Mouse (Mus musculus) kidney, adult 2 months (tissue): ENCODE results near the gene Pomt2.

ENCODE experiments used
- CTCF ChIP-seq: fragments of 200-500 bp; conservative IDR thresholded peaks from 2 replicates; pipeline ENCODE4 v1.5.1; 2011; ENCODE audit warnings: low read depth, mild to moderate bottlenecking, control low read depth, low read length, moderate library complexity, mixed read lengths; ENCODE audit not compliant: insufficient read depth, insufficient read length
- POLR2A ChIP-seq: fragments of 200-500 bp; IDR thresholded peaks from one replicate; pipeline ENCODE4 v1.6.1; 2011; ENCODE audit warnings: low read depth, low read length, control low read depth

DNA sequence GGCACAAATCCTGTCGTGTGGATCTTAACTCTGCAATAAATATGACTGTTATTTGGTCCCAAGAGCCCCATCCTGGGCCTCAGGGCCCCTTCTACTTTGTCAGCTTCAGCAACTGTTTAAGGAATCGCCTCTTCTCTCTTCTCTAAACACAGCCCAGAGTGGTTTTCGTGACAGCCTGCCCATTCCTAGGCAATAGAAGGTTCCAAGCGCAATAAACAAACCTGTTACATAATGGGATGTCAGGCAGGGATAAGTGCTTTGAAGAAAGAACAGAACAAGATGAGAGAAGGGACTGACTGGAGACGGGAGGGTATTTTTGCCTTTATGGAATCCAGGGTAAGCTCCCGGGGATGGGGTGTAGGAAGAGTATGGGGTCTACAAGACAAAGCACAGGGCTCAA, 54.1 kb downstream of the Pomt2 start:
- TF ChIP-seq CTCF (no peak), POLR2A (no peak)
